Mouse (Mus musculus): Measurements from ENCODE around the gene Gm5346.
"Not testable (repeated sequence)": the region's sequence is repeated elsewhere in the genome, so short reads cannot be mapped to it uniquely, and the experiment has no call there.

The Gm5346 gene

GRCm38 (mm10) chr8:43627176-43627575 lies at the start of gene Gm5346:
TSS of gene Gm5346 (minus strand) at chr8:43627276.
- no peak for DNase-seq (ENCODE audit: extremely low read depth, insufficient read length, low spot score)

DNA sequence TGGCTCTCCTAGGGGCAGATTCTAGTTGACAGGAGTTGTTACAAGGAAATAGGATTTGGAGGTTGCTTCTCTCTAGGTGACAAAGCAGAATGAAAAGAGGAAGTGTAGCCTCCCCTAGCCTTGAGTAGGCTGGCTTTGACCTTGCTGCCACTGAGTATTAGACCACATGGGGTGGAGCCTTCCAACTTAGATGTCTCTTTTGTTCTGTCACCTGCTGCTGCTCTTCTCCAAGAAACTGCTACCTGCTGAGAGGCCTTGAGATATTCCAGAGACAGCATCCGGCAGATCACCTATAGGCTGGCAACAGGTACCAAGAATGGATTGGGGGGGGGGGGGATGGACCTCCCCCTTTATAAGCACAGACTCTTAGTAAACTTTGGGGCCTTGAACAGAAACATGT lies 11.0 kb downstream of the Gm5346 start:
- no peak for DNase-seq (ENCODE audit: extremely low read depth, insufficient read length, low spot score)

- DNase-seq (ENCODE audit: extremely low read depth, insufficient read length, low spot score): not testable (repeated sequence)
Observed at GRCm38 (mm10) chr8:43603657-43604056, 23.4 kb downstream of the Gm5346 start.

GRCm38 (mm10) chr8:43603166-43603565 lies 23.9 kb downstream of the Gm5346 start:
- DNase-seq (ENCODE audit: extremely low read depth, insufficient read length, low spot score): not testable (repeated sequence)

GRCm38 (mm10) chr8:43576607-43577006 lies 50.5 kb downstream of the Gm5346 start, which contains the start of gene Adam26a:
TSS of gene Adam26a (minus strand) at chr8:43576707.
- DNase-seq (ENCODE audit: extremely low read depth, insufficient read length, low spot score): not testable (repeated sequence)
